Mouse (Mus musculus): ENCODE measurements around the gene Arrdc2.

DNA sequence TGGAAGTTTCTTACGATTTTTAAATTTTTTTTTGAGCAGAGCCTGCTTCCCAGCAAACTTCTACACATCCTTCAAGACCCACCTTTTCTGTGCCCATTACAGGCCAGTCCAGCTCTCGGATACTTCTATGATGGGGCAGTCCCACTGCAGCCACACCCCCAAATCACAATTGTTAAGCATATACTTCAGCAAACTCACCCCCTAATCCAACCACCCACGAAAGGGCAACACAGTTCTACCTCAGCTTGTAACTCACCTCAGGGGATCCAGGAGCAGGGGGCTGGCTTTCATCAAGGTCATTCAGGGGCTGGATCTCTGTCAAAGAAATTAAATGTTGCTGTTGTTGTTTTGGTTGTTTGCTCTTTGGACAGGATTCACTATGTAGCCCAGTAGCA lies 52.5 kb downstream of the Arrdc2 start:
- TF ChIP-seq CTCF (IDR thresholded peaks at IDR 0.05; ENCODE audit: control insufficient read depth, insufficient read depth, low read length): no peak
- no peak for TF ChIP-seq POLR2A (IDR thresholded peaks at IDR 0.05; ENCODE audit: borderline replicate concordance, control insufficient read depth, low read depth, low read length)

Data from bone marrow, adult 2 months (tissue).